Mouse (Mus musculus) cerebral cortex, adult 2 months (tissue): ENCODE data around the gene Fez1.

Source experiments
- WGBS: fragments of 180-500 bp; shearing (Covaris S2); methylation state at CpG from one replicate; pipeline ENCODE4 v1.1.7; 2018; 5-methylcytosine and 5-hydroxymethylcytosine counted together

Gene Fez1

GRCm38 (mm10) chr9:36833043-36833881, 11.6 kb downstream of the Fez1 start:
- WGBS = 2% methylated on average over 31 of the region's 31 CpGs

- WGBS = 8% methylated on average over 3 of the region's 3 CpGs
Measured at GRCm38 (mm10) chr9:36833914-36834313, 12.2 kb downstream of the Fez1 start.

- 33% methylated on average over 4 of the region's 4 CpGs for WGBS
Measured at GRCm38 (mm10) chr9:36846346-36846745, 24.7 kb downstream of the Fez1 start.

GRCm38 (mm10) chr9:36848661-36849060, 27.0 kb downstream of the Fez1 start:
- WGBS = 46% methylated on average over 2 of the region's 2 CpGs

- 53% methylated on average over 1 of the region's 1 CpGs for WGBS
Measured at GRCm38 (mm10) chr9:36850091-36850490, 28.4 kb downstream of the Fez1 start.

GRCm38 (mm10) chr9:36852175-36852574, 30.5 kb downstream of the Fez1 start:
- 46% methylated on average over 2 of the region's 2 CpGs for WGBS

GRCm38 (mm10) chr9:36856351-36856750, 34.7 kb downstream of the Fez1 start:
- 38% methylated on average over 2 of the region's 2 CpGs for WGBS

GRCm38 (mm10) chr9:36857476-36858117, 35.9 kb downstream of the Fez1 start:
- WGBS = 40% methylated on average over 8 of the region's 8 CpGs

GRCm38 (mm10) chr9:36858677-36859076, 37.0 kb downstream of the Fez1 start:
- 27% methylated on average over 4 of the region's 4 CpGs for WGBS

- WGBS = 88% methylated on average over 2 of the region's 2 CpGs
Measured at GRCm38 (mm10) chr9:36862576-36862975, 40.9 kb downstream of the Fez1 start.

- 58% methylated on average over 3 of the region's 3 CpGs for WGBS
Measured at GRCm38 (mm10) chr9:36863694-36864093, 42.0 kb downstream of the Fez1 start.

- WGBS = 36% methylated on average over 4 of the region's 4 CpGs
Measured at GRCm38 (mm10) chr9:36864862-36865813, 43.5 kb downstream of the Fez1 start.

GRCm38 (mm10) chr9:36868662-36869061, 47.0 kb downstream of the Fez1 start:
- WGBS = 91% methylated on average over 6 of the region's 6 CpGs

- 31% methylated on average over 1 of the region's 1 CpGs for WGBS
Measured at GRCm38 (mm10) chr9:36870263-36870662, 48.6 kb downstream of the Fez1 start.

- 45% methylated on average over 2 of the region's 2 CpGs for WGBS
Measured at GRCm38 (mm10) chr9:36873796-36874195, 52.1 kb downstream of the Fez1 start.

GRCm38 (mm10) chr9:36876313-36876712, 54.6 kb downstream of the Fez1 start:
- WGBS = 79% methylated on average over 5 of the region's 5 CpGs

GRCm38 (mm10) chr9:36881615-36882014, 60.0 kb downstream of the Fez1 start:
- WGBS = 22% methylated on average over 5 of the region's 5 CpGs

GRCm38 (mm10) chr9:36882034-36882745, 60.5 kb downstream of the Fez1 start:
- WGBS = 37% methylated on average over 8 of the region's 8 CpGs

GRCm38 (mm10) chr9:36883569-36883968, 61.9 kb downstream of the Fez1 start:
- WGBS = 33% methylated on average over 3 of the region's 3 CpGs

GRCm38 (mm10) chr9:36885237-36885636, 63.6 kb downstream of the Fez1 start:
- WGBS = 51% methylated on average over 3 of the region's 3 CpGs

GRCm38 (mm10) chr9:36890552-36890951, 68.9 kb downstream of the Fez1 start:
- WGBS = 38% methylated on average over 4 of the region's 4 CpGs
